Mouse (Mus musculus): ENCODE measurements around the gene Mtx1. TPM values are rescaled to one million over a fixed set of nuclear protein-coding genes. Genes with fewer than 3 reads are reported as not detected.

The Mtx1 gene
- polyA plus RNA-seq, 1 experiment from 2014 or later: 219 TPM

DNA sequence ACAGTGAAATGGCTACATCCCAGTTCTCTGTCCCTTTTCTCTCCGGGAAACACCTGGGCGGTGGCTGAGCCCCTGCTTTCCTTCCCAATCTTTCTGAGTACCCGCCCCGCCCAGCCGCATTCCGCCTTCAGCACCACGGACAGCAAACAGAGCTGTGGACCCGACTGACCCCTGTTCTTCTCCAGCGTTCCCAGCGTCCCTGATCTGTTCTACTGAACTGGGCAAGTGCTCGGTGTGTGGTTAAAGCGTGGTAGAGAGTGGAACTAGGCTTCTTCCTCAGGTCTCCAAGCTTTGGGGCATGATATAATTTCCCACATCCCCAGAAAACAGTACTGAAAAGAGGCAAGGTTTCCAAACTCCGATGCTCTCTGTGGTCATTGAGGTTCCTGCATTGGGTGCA lies 67.7 kb downstream of the Mtx1 start:
- Histone ChIP-seq H3K36me3 (no peaks in the 10 kb centered on the region), H3K9ac (no peak overlapping the region), H3K4me2 (peak overlapping the region; percentile 100), H3K9me3 (replicated peaks) (no peaks in the 10 kb centered on the region), H3K27ac (no peak overlapping the region), H3K4me3 (replicated peaks) (peak overlapping the region; percentile 63), H3K27me3 (peaks cover 18% of the 10 kb centered on the region), H3K4me1 (peaks cover 23% of the 10 kb centered on the region)
- WGBS: 2% methylated on average over 13 of the region's 13 CpGs
- no peak for ATAC-seq (replicated peaks; ENCODE audit: low FRiP score)

MicroRNAs within 50 kb of the gene (microRNA counts, 519-probe panel; counts per million panel counts)
- microRNA mmu-miR-92b: 349 counts per million, percentile 1 among the panel's probes with 10 or more counts

Small RNA genes within 50 kb of the gene (microRNA-seq; reads per million reads assigned to microRNA genes)
- 167 reads per million, percentile 63 among the genes with 10 or more reads in this experiment for gene Mir92b

Other genes starting within 250 kb of the Mtx1 start
- gene Rusc1, start 133.8 kb downstream of the Mtx1 start, polyA plus RNA-seq (2015; fragmentation: Nextera tagmentation; extraction: Ambion mirVana): 19.3 and 19.7 TPM in 2 replicates
- gene Gm43738, start 126.0 kb downstream of the Mtx1 start, polyA plus RNA-seq (2015; fragmentation: Nextera tagmentation; extraction: Ambion mirVana): not detected in 2 replicates
- 188 and 215 TPM in 2 replicates for gene Fdps, start 125.1 kb downstream of the Mtx1 start, polyA plus RNA-seq (2015; fragmentation: Nextera tagmentation; extraction: Ambion mirVana)
- 2.3 and 5.5 TPM in 2 replicates for gene Pklr, start 90.9 kb downstream of the Mtx1 start, polyA plus RNA-seq (2015; fragmentation: Nextera tagmentation; extraction: Ambion mirVana)
- gene Hcn3, start 66.9 kb downstream of the Mtx1 start, polyA plus RNA-seq (2015; fragmentation: Nextera tagmentation; extraction: Ambion mirVana): 1.6 and 3.1 TPM in 2 replicates
- gene Clk2, start 62.3 kb downstream of the Mtx1 start, polyA plus RNA-seq (2015; fragmentation: Nextera tagmentation; extraction: Ambion mirVana): 28.4 and 32.0 TPM in 2 replicates
- 122 and 133 TPM in 2 replicates for gene Scamp3, start 49.6 kb downstream of the Mtx1 start, polyA plus RNA-seq (2015; fragmentation: Nextera tagmentation; extraction: Ambion mirVana)
- gene Fam189b, start 43.9 kb downstream of the Mtx1 start, polyA plus RNA-seq (2015; fragmentation: Nextera tagmentation; extraction: Ambion mirVana): 37.1 and 50.4 TPM in 2 replicates
- gene Gba, start 24.2 kb downstream of the Mtx1 start, polyA plus RNA-seq (2015; fragmentation: Nextera tagmentation; extraction: Ambion mirVana): 41.4 and 44.0 TPM in 2 replicates
- gene Thbs3, start 11.9 kb downstream of the Mtx1 start, polyA plus RNA-seq (2015; fragmentation: Nextera tagmentation; extraction: Ambion mirVana): 14.9 and 20.5 TPM in 2 replicates
- gene Muc1, start 2.0 kb upstream of the Mtx1 start, polyA plus RNA-seq (2015; fragmentation: Nextera tagmentation; extraction: Ambion mirVana): 12.0 and 12.3 TPM in 2 replicates
- 309 and 321 TPM in 2 replicates for gene Krtcap2, start 18.9 kb upstream of the Mtx1 start, polyA plus RNA-seq (2015; fragmentation: Nextera tagmentation; extraction: Ambion mirVana)
- gene Trim46, start 19.2 kb upstream of the Mtx1 start, polyA plus RNA-seq (2015; fragmentation: Nextera tagmentation; extraction: Ambion mirVana): 3.4 and 5.2 TPM in 2 replicates
- 149 and 153 TPM in 2 replicates for gene Dpm3, start 32.3 kb upstream of the Mtx1 start, polyA plus RNA-seq (2015; fragmentation: Nextera tagmentation; extraction: Ambion mirVana)
- gene Slc50a1, start 43.5 kb upstream of the Mtx1 start, polyA plus RNA-seq (2015; fragmentation: Nextera tagmentation; extraction: Ambion mirVana): 58.0 and 59.9 TPM in 2 replicates
- 66.0 and 66.6 TPM in 2 replicates for gene Efna1, start 54.1 kb upstream of the Mtx1 start, polyA plus RNA-seq (2015; fragmentation: Nextera tagmentation; extraction: Ambion mirVana)
- gene Efna3, start 95.9 kb upstream of the Mtx1 start, polyA plus RNA-seq (2015; fragmentation: Nextera tagmentation; extraction: Ambion mirVana): 9.3 and 11.9 TPM in 2 replicates
- 29.8 and 31.5 TPM in 2 replicates for gene Efna4, start 110.9 kb upstream of the Mtx1 start, polyA plus RNA-seq (2015; fragmentation: Nextera tagmentation; extraction: Ambion mirVana)
- 73.4 and 84.3 TPM in 2 replicates for gene Adam15, start 122.9 kb upstream of the Mtx1 start, polyA plus RNA-seq (2015; fragmentation: Nextera tagmentation; extraction: Ambion mirVana)
- 0.34 and 0.35 TPM in 2 replicates for gene Dcst2, start 134.9 kb upstream of the Mtx1 start, polyA plus RNA-seq (2015; fragmentation: Nextera tagmentation; extraction: Ambion mirVana)
- 1.9 and 2.5 TPM in 2 replicates for gene Dcst1, start 138.2 kb upstream of the Mtx1 start, polyA plus RNA-seq (2015; fragmentation: Nextera tagmentation; extraction: Ambion mirVana)
- gene Zbtb7b, start 167.7 kb upstream of the Mtx1 start, polyA plus RNA-seq (2015; fragmentation: Nextera tagmentation; extraction: Ambion mirVana): 2.4 and 3.7 TPM in 2 replicates
- gene Lenep, start 175.7 kb upstream of the Mtx1 start, polyA plus RNA-seq (2015; fragmentation: Nextera tagmentation; extraction: Ambion mirVana): 0.14 TPM in 1 of 2 replicates, not detected in the other
- gene Flad1, start 184.8 kb upstream of the Mtx1 start, polyA plus RNA-seq (2015; fragmentation: Nextera tagmentation; extraction: Ambion mirVana): 29.4 and 31.4 TPM in 2 replicates
- gene Cks1b, start 191.3 kb upstream of the Mtx1 start, polyA plus RNA-seq (2015; fragmentation: Nextera tagmentation; extraction: Ambion mirVana): 518 and 559 TPM in 2 replicates
- 97.1 and 105 TPM in 2 replicates for gene Shc1, start 191.4 kb upstream of the Mtx1 start, polyA plus RNA-seq (2015; fragmentation: Nextera tagmentation; extraction: Ambion mirVana)
- 38.3 and 43.5 TPM in 2 replicates for gene Pygo2, start 203.1 kb upstream of the Mtx1 start, polyA plus RNA-seq (2015; fragmentation: Nextera tagmentation; extraction: Ambion mirVana)
- gene Pbxip1, start 209.6 kb upstream of the Mtx1 start, polyA plus RNA-seq (2015; fragmentation: Nextera tagmentation; extraction: Ambion mirVana): 39.6 and 39.7 TPM in 2 replicates
- gene Pmvk, start 227.5 kb upstream of the Mtx1 start, polyA plus RNA-seq (2015; fragmentation: Nextera tagmentation; extraction: Ambion mirVana): 52.6 and 59.1 TPM in 2 replicates

Measured in kidney, embryonic 15.5 days (tissue).